Mouse (Mus musculus) kidney, embryonic 15.5 days (tissue): Measurements from ENCODE around the gene Ubl5. TPM values are rescaled to one million over a fixed set of nuclear protein-coding genes. Genes with fewer than 3 reads are reported as not detected.
A peak's percentile ranks its signal among the peaks of the same experiment; 100 is the strongest.
"Not testable (repeated sequence)": the region's sequence is repeated elsewhere in the genome, so short reads cannot be mapped to it uniquely, and the experiment has no call there.

Source experiments
- ATAC-seq: fragments of 200-750 bp; cut with Nextera tagmentation; replicated peaks from 2 replicates; pipeline ENCODE4 v1.8.0; 2017; ENCODE audit warnings: moderate TSS enrichment; ENCODE audit not compliant: low FRiP score
- H3K27ac ChIP-seq: fragments of 300-500 bp; sonication (generic); 2 replicates; pipeline ENCODE4 v1.5.1; 2015; ENCODE audit warnings: mild to moderate bottlenecking, inconsistent platforms
- H3K27me3 ChIP-seq: fragments of 300-500 bp; sonication (generic); 2 replicates; pipeline ENCODE4 v1.6.1; 2015; ENCODE audit warnings: inconsistent platforms
- H3K36me3 ChIP-seq: fragments of 300-500 bp; sonication (generic); 2 replicates; pipeline ENCODE4 v1.6.1; 2015; ENCODE audit warnings: inconsistent platforms
- H3K4me1 ChIP-seq: fragments of 300-500 bp; sonication (generic); 2 replicates; pipeline ENCODE4 v1.6.1; 2015; ENCODE audit warnings: inconsistent platforms
- H3K4me2 ChIP-seq: fragments of 300-500 bp; sonication (generic); 2 replicates; pipeline ENCODE4 v1.6.1; 2015; ENCODE audit warnings: moderate library complexity, mild to moderate bottlenecking, inconsistent platforms
- H3K4me3 ChIP-seq: fragments of 300-500 bp; sonication (generic); replicated peaks from 2 replicates; pipeline ENCODE4 v1.5.1; 2015; ENCODE audit warnings: mild to moderate bottlenecking, inconsistent platforms
- H3K9ac ChIP-seq: fragments of 300-500 bp; sonication (generic); 2 replicates; pipeline ENCODE4 v1.6.1; 2015; ENCODE audit warnings: mild to moderate bottlenecking, inconsistent platforms
- H3K9me3 ChIP-seq: fragments of 300-500 bp; sonication (generic); replicated peaks from 2 replicates; pipeline ENCODE4 v1.6.1; 2016; ENCODE audit warnings: inconsistent platforms
- WGBS: fragments of 180-500 bp; shearing (Covaris S2); methylation state at CpG from one replicate; pipeline ENCODE4 v1.1.7; 2015; ENCODE audit warnings: mixed read lengths; 5-methylcytosine and 5-hydroxymethylcytosine counted together
- polyA plus RNA-seq: library from polyadenylated mRNA; unstranded; fragments of >200 nt; fragmentation: Nextera tagmentation; extraction: Ambion mirVana; gene quantifications from 2 replicates; pipeline ENCODE4 v1.2.1, GENCODE M21; 2015

Gene Ubl5
- polyA plus RNA-seq, 1 experiment from 2014 or later = 385 TPM

DNA sequence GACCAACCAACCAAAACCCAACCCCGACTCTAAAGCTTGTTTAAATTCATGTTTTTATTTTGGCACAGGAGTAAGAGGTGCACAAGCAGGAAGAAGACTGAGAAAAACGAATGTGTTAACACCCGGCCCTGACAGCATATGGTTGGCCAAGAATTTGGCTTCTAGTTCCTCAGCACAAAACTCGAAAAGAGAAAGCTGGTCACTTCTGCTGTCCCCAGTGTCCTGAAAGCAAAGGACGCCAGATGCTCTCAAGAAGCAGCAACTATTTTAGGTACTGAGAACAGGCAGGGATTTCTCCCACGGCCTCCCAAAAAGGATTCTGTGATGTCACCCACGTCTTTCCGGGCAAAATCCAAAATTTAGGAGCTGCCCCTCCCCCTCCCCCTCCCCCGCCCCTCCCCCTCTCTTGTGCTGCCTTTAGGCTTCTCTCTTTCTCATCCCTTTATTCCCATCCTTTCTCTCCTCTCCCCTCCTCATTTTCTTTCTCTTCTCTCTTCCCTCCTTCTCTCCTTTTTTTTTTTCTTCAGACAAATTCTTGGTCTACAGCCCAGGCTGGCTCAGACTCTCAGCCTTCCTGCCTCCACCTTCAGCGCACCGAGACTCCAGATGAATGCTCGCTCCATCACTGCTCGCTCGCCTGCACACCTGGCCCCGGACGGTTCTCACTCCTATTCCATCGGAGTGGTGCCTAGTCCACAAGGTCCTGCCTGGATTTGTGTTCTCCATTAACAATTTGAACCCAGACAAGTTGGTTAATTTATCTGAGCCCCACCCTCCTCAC lies 42.6 kb downstream of the Ubl5 start:
- Histone ChIP-seq H3K4me3 (no peak overlapping the region), H3K4me1 (peaks cover 8% of the 10 kb centered on the region; the same call in 1 of the 2 replicates), H3K27me3 (no peaks in the 10 kb centered on the region), H3K4me2 (no peak overlapping the region), H3K9ac (no peak overlapping the region), H3K36me3 (no peaks in the 10 kb centered on the region), H3K27ac (no peak overlapping the region), H3K9me3 (no peaks in the 10 kb centered on the region)
- 54% methylated on average over 17 of the region's 17 CpGs for WGBS
- 0 out of 2 replicates have a peak, but pooled peaks have one; percentile 17 for ATAC-seq

DNA sequence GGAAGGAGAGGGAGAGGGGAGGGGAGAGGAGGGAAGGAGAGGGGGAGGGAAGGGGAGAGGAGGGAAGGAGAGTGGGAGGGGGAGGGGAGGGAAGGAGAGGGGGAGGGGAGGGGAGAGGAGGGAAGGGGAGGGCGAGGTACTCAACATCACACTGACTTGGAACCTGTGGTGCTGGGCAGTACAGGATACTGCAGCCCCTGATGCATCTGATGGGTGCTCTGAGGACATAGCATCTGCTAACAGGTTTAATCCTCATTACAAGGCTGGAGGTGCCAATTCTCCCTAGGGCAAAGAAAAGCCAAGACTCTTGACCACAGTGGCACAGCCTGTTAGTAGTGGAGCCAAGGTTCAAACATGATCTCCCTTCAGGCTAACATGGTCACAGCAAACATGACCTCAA lies 46.7 kb downstream of the Ubl5 start:
- no peak overlapping the region for H3K9ac ChIP-seq
- no peak overlapping the region for H3K4me2 ChIP-seq
- H3K4me3 ChIP-seq = no peak overlapping the region
- no peaks in the 10 kb centered on the region for H3K36me3 ChIP-seq
- peaks cover 10% of the 10 kb centered on the region for H3K4me1 ChIP-seq
- no peaks in the 10 kb centered on the region for H3K9me3 ChIP-seq
- peak; percentile 40; the same call in 1 of the 2 replicates for ATAC-seq
- H3K27me3 ChIP-seq = peaks cover 5% of the 10 kb centered on the region
- no peak overlapping the region for H3K27ac ChIP-seq
- whole genome bisulfite sequencing = 75% methylated on average over 1 of the region's 1 CpGs

DNA sequence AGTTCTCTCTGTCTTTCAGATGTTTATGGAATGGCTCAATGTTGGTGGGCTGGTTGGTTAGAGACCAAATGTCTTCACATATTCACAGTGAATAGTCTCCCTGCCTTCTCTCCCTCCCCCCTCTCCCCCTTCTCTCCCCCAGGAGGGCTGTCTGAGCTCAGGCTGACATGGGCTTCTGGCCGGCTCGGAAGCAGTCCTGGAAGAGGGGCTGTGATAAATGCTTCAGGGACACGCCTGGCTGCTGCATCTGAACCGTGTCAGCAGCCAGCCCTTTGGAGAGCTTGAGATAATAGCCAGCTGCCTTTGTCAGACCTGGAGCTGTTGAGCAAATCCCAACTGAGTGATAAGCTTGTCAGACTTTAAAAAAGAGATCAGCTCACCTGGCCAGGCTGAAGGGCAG lies 47.2 kb downstream of the Ubl5 start:
- Histone ChIP-seq H3K36me3 (no peaks in the 10 kb centered on the region), H3K9ac (no peak overlapping the region), H3K4me1 (peaks cover 14% of the 10 kb centered on the region), H3K4me2 (no peak overlapping the region), H3K4me3 (no peak overlapping the region), H3K9me3 (no peaks in the 10 kb centered on the region), H3K27ac (no peak overlapping the region), H3K27me3 (peaks cover 6% of the 10 kb centered on the region)
- ATAC-seq = peak; percentile 63
- WGBS = 6% methylated on average over 4 of the region's 4 CpGs

DNA sequence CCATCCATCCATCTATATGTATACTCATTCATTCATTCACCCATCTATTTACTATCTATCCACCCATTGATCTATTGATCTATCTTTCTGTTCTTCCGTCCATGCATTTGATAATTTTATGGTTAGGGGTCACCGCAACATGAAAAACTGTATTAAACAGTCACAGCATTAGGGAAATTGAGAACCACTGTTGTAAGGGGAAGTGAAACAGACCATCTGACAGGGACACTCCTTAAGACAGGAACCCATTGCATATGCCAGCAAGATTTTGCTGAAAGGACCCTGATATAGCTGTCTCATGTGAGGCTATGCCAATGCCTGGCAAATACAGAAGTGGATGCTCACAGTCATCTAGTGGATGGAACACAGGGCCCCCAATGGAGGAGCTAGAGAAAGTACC lies 47.8 kb downstream of the Ubl5 start:
- WGBS = 88% methylated on average over 2 of the region's 2 CpGs
- Histone ChIP-seq H3K27me3 (peaks cover 10% of the 10 kb centered on the region), H3K4me1 (peaks cover 16% of the 10 kb centered on the region)
- H3K4me3 ChIP-seq, ATAC-seq, H3K4me2 ChIP-seq, H3K27ac ChIP-seq, H3K36me3 ChIP-seq, H3K9me3 ChIP-seq, H3K9ac ChIP-seq: not testable (repeated sequence)

DNA sequence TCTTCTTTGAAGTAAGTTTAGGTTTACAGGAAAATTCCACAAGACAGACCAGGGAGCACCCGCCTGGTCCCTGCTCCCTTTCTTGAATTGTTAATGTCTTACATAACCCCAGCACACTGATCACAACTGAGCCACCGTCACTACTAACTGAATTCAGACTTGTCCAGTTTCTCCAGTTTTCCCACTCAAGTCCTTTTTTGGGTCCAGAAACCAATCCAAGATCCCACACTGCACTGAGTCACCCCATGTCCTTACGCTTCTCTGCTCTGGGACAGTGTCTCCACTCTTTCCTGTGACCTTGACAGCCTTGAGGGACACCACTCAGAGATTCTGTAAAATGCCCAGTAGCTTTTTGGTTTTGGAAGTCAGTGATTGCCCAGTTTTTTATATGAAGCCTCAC lies 50.2 kb downstream of the Ubl5 start:
- no peaks in the 10 kb centered on the region for H3K36me3 ChIP-seq
- 93% methylated on average over 3 of the region's 3 CpGs for WGBS
- no peak overlapping the region for H3K4me2 ChIP-seq
- no peak overlapping the region for H3K9ac ChIP-seq
- H3K27ac ChIP-seq = no peak overlapping the region
- H3K4me3 ChIP-seq = no peak overlapping the region
- H3K27me3 ChIP-seq = peaks cover 14% of the 10 kb centered on the region
- H3K9me3 ChIP-seq = no peaks in the 10 kb centered on the region
- H3K4me1 ChIP-seq = peaks cover 21% of the 10 kb centered on the region
- no peak for ATAC-seq

DNA sequence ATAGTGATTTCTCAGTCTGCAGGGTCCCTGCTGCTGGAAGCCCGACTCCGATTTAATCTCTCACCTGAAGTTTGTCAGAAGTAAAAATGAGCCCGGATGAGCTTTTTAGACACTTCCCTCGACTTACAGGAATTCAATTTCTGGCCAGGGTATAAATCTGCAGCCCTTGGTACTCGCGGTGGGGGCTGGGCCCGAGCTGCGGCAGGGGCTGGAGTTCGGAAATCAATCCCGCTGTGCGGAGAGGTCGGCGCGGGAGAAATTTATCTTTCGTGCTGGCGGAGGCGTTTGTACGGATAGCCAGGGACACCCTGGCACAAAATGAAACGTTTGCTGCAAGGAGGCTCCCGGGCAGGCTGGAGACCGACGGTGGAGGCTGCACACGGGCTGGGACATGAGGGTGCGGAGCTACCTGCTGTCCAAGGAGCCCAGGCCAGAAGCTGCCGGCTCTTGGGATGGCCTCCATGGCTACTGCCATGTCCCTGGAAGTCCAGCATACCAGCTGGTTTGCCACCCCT lies 52.1 kb downstream of the Ubl5 start:
- 3% methylated on average over 25 of the region's 25 CpGs for WGBS
- no peaks in the 10 kb centered on the region for H3K9me3 ChIP-seq
- H3K9ac ChIP-seq = peak overlapping the region; percentile 8
- ATAC-seq = no peak
- H3K36me3 ChIP-seq = no peaks in the 10 kb centered on the region
- peaks cover 17% of the 10 kb centered on the region for H3K4me1 ChIP-seq
- peak overlapping the region; percentile 64 for H3K4me2 ChIP-seq
- peak overlapping the region; percentile 37 for H3K4me3 ChIP-seq
- peaks cover 14% of the 10 kb centered on the region for H3K27me3 ChIP-seq
- H3K27ac ChIP-seq = no peak overlapping the region

DNA sequence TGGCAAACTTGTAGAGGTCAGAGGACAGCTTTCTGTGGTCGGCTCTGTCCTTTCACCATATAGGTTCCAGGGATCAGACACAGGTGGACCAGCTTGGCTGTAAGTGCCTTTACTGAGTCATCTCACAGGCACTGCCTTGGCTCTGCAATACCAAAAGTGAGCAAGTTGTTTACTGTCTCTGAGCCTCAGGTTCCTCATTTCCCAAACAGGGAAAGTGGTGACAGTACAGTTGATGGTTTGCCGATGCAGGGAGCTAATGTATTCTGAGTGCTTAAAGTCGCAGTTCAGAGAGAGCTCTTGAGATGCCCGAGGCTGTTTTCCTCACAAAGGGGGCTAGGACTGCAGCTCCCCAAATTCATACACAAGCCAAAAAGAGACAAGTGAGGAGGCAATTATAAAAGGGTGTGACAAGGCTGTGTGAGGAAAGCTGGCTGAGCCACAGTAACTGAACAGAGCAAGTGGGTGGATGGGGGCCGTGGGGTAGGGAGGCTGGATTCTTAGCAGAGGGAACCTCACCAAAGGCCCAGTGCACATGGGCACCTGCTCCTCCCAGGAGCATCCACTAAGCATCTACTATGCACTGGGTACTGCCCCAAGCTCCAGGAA lies 53.5 kb downstream of the Ubl5 start:
- Histone ChIP-seq H3K9ac (no peak overlapping the region), H3K4me3 (no peak overlapping the region), H3K27me3 (peaks cover 14% of the 10 kb centered on the region), H3K4me1 (peaks cover 13% of the 10 kb centered on the region), H3K4me2 (no peak overlapping the region), H3K27ac (no peak overlapping the region), H3K9me3 (no peaks in the 10 kb centered on the region), H3K36me3 (no peaks in the 10 kb centered on the region)
- no peak for ATAC-seq
- 83% methylated on average over 5 of the region's 5 CpGs for WGBS

Other genes starting within 250 kb of the Ubl5 start
- gene Zfp26, start 182.7 kb upstream of the Ubl5 start, polyA plus RNA-seq = 17.8 and 21.9 TPM in 2 replicates
- 20.0 and 20.3 TPM in 2 replicates for gene Zfp426, start 150.1 kb upstream of the Ubl5 start, polyA plus RNA-seq
- gene Zfp266, start 121.5 kb upstream of the Ubl5 start, polyA plus RNA-seq = 102 and 107 TPM in 2 replicates
- 15.7 and 16.4 TPM in 2 replicates for gene Zfp846, start 61.6 kb upstream of the Ubl5 start, polyA plus RNA-seq
- 21.1 and 22.2 TPM in 2 replicates for gene Fbxl12, start 1.9 kb downstream of the Ubl5 start, polyA plus RNA-seq
- gene Pin1, start 9.2 kb downstream of the Ubl5 start, polyA plus RNA-seq = 55.3 and 55.4 TPM in 2 replicates
- 4.7 and 7.1 TPM in 2 replicates for gene Olfm2, start 103.5 kb downstream of the Ubl5 start, polyA plus RNA-seq
- 2.5 and 4.4 TPM in 2 replicates for gene Col5a3, start 172.2 kb downstream of the Ubl5 start, polyA plus RNA-seq
- gene Rdh8, start 175.6 kb downstream of the Ubl5 start, polyA plus RNA-seq = not detected in 2 replicates
- gene A230050P20Rik, start 225.8 kb downstream of the Ubl5 start, polyA plus RNA-seq = 15.2 and 16.1 TPM in 2 replicates
- 2.5 and 2.8 TPM in 2 replicates for gene Angptl6, start 236.8 kb downstream of the Ubl5 start, polyA plus RNA-seq
- gene Ppan, start 245.3 kb downstream of the Ubl5 start, polyA plus RNA-seq = 84.2 and 93.7 TPM in 2 replicates